Mouse (Mus musculus): ENCODE measurements at regions not wholly inside any gene's neighbourhood (a gene's known extent, or its start where the extent isn't known, plus 50 kb on each side); places are given as distances from the start of the nearest gene placed in this dataset.

DNA sequence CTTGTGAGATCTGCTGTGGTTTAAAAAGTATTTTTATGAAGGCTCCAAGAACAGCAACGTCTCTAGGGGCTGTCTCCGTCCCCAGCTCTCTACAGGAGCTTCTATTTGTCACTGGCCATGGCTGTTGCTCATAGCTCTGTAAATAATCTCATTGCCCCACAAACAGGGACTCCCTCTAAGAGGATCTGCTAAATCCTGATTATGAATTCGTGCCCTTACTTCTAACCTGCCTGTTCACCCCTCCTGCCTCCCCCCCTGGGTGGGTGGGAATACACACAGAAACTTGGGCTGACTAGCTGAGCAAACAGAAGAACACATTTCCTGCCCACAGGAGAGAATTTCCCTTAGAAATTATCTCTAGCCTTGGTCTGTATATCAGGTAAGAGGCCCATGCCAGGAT is 155.9 kb upstream of the Ncam1 start:
- DNase-seq (ENCODE audit: low spot score in 2 of 2) = no peak

- no peak for DNase-seq (ENCODE audit: low spot score in 2 of 2)
These were observed 151.6 kb upstream of the Ncam1 start for GRCm38 (mm10) chr9:49950321-49950720.

- DNase-seq (ENCODE audit: low spot score in 2 of 2) = no peak
These were observed 149.8 kb upstream of the Ncam1 start for GRCm38 (mm10) chr9:49948546-49948945.

- no peak for DNase-seq (ENCODE audit: low spot score in 2 of 2)
These were observed 148.1 kb upstream of the Ncam1 start for GRCm38 (mm10) chr9:49946857-49947256.

- no peak for DNase-seq (ENCODE audit: low spot score in 2 of 2)
These were observed 137.0 kb upstream of the Ncam1 start for GRCm38 (mm10) chr9:49935555-49936376.

DNA sequence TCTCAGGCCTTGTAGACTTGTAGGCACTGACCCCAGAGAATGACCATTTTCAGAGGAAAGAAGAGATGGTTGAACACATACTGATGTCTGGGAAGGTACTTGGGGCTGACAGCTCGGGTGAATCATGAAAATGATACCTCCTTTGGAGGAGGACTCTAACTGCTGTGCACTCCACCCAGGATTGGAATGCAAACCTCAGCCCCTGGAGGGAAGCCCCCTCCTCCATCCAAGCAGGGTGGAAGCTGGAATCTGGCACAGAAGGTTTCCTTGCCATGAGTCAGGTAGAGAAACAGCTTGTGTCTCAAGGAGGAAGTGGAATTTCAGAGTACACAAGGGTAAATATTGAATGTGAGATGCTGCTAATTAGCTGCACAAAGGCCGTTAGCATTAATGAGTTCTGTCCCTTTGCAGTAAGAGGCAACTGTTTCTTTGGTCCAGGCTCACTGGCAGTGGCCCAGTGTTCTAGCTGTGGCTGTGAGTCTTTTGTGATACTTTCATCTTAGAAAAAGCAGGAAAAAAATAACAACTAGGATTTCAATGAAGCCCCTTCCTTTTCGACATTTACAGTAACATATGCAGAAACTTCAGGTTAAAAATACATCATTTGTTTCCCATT is 129.4 kb upstream of the Ncam1 start:
- no peak for DNase-seq (ENCODE audit: low spot score in 2 of 2)

DNA sequence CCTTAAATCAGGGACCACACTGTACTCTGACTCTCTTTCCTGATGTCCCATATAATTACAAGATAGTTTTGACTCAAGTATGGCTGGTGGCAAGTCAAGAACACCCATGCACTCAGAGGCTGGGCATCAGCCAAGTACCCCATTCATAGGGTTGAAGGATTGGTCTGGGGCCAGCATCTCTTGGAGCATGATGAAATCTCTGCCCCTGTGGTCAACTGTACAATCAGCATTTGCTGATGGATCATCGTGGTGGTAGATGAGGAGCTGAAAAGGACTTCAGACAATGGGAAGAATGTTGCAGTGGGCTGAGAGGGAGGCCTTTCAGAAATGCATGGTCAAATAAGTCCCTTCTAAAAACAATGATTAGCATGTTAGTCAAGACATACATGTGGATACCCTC is 128.6 kb upstream of the Ncam1 start:
- no peak for DNase-seq (ENCODE audit: low spot score in 2 of 2)

- DNase-seq (ENCODE audit: low spot score in 2 of 2) = no peak
These were observed 127.1 kb upstream of the Ncam1 start for GRCm38 (mm10) chr9:49925796-49926195.

DNA sequence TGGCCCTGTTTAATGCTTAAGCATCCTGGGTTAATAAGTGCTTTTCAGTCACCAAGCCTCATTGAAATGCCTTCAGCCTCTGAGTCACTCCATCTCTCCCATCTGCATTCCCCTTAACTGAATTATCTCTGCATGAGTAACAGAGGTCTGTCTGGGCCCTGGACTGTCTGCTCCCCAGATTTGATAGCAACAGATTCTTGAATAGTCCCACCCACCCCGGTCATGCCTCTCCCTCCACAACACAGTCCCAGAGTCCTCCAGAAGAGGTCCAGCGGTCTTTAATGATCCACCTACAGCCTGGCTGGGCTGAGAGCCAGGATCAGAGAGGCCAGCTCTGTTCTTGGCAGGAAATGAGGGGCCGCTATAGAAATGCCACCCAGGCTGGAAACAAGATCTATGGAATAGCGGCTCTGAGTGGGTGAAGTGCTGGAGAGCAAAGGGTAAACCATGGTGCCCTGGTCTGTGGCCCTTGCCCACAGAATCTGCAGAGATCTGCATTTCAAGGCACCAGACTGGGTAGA is 125.3 kb upstream of the Ncam1 start:
- DNase-seq (ENCODE audit: low spot score in 2 of 2) = no peak

- no peak for DNase-seq (ENCODE audit: low spot score in 2 of 2)
These were observed 124.0 kb upstream of the Ncam1 start for GRCm38 (mm10) chr9:49922770-49923169.

DNA sequence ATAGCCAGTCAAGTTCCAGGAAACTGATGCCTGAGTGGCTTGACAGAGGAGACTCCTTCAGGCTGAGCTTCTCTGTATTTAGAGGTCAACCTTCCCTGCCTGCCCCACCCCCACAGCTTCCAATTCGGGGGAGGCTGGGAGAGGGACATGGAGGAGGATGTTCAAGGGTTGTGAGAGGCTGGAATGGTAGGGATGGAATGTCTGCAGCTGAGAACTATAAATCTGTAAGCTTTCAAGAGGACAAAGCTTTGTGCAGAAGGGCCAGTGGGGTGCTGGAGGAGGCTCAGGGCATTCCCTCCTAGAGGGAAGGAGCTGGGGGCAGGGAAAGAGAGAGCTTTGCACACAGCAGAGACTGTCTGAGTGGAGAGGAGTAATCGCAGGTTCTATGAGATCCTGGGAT is 123.4 kb upstream of the Ncam1 start:
- DNase-seq (ENCODE audit: low spot score in 2 of 2) = no peak

DNA sequence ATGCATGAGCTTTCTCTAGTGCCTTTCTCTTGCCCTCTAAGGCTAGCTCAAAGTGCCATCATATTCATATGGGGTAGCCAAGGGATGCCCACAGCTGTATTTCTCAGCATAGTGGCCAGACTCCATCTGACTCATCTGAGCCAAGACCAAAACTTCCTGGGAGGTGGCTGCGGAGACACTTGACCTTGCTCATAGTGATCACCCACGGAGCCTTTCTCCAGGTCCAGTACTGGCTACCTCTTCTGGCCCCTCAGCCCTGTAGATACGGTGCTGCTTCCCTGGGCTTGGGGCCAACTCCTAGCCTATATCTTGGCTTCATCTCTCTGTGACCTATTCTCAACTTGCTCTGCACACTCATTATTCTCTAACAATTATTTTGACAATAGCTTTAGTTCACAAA is 122.6 kb upstream of the Ncam1 start:
- no peak for DNase-seq (ENCODE audit: low spot score in 2 of 2)

DNA sequence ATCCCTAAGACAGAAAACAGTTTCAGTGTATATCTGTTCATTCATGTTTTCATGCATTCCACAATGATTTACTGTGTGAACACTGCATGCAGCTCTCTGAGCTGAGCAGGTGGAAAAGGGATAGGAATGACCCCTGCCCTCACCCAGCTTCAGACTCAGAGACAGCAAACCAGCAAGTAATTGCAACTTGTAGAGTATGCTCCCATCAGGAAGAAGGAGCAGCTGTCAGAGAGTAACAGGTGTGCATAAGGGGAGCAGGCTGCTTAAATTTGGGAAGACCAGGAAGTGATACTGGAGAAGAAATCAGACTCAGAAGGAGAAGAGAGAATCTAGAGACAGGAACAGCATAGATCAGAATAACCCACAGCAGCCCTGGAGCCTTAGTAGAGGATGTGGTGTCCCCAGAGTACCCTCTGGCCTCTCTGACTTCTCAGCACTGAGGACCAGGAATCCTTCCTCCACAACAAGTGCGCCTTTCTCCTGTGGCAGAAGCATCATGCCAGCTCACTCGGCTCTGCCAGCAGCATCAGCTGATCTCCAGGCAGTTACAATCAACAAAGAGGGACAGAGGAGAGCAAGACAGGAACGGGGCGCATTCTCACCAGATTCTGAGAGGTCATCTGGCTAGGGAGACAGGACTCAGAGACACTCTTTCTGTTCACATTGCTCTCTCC is 116.5 kb upstream of the Ncam1 start:
- no peak for DNase-seq (ENCODE audit: low spot score in 2 of 2)

DNA sequence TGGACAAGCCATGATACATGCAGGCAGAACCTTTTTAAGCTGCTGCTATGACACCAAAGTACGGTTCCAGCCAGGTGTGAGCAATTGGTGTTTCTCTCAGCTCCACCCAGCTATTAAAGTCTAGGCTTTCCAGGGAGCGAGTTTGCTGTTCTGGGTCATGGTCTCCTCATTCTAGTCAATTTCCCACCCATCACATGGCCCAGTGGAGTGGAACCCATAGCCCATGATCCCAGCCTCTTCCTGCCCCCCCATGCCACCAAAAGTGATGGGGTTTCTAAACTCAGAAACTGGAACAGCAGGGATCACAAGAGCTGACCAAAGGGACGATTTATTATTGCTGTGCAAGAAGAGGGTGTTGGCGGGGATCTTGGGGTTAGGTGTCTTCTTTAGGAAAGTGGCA is 115.0 kb upstream of the Ncam1 start:
- DNase-seq (ENCODE audit: low spot score in 2 of 2) = no peak

GRCm38 (mm10) chr9:49912306-49912705 is 113.6 kb upstream of the Ncam1 start:
- no peak for DNase-seq (ENCODE audit: low spot score in 2 of 2)

DNA sequence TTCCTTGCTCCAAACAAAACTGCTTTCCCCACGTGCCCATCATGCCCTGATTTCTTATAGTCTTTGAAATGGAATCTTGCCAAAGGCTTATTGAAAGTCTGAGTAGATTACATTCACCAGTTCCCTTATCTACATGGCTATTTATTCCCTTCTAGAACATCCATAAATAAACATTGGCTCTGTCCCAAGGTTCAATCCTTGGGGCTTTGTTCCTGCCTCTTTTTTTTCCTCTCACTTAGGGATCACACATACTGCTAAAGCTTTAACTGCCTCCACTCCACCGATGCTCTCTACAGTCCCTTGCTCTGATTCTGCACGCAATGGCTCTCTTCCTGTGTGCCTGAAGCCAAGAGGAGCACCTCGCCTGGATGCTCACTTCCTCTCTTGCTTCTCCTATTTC is 107.6 kb upstream of the Ncam1 start:
- no peak for DNase-seq (ENCODE audit: low spot score in 2 of 2)

DNA sequence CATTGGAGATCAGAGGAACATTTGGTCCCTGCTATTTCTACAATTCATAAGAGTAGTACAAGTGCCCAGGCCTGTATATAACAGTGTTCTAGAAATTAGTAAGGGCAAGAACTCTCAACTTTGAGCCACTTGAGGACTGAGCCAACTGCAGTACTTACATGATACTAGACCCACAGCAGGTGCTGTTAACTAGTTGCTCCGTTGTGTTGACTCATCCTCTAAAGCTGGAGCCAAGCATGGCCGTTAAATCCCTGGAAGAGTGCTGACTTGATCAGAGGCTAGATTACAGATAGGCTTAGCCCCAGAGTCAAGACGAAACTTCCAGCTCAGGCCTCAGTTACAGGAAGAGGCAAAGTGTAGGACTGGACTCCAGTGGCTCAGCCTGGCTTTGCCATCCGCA is 107.0 kb upstream of the Ncam1 start:
- no peak for DNase-seq (ENCODE audit: low spot score in 2 of 2)

DNA sequence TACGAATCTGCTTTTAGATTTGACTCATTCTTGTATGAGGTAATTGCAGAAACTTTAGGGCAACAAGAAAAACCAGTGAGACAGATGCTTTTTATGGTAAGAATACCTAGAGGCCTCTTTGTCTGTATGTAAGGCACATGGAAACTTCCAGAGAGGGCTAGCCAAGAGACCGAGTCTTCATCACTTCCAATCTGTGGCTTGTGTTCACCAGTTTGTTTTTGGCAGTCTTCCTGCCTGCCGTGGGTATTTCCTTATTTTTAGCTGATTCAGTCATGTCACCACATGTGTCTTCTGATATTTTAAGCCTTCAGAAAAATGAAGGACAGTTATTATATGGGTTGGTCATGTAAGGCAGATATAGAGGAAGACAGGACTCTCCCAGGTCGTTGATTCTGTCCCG is 100.2 kb upstream of the Ncam1 start:
- no peak for DNase-seq (ENCODE audit: low spot score in 2 of 2)

GRCm38 (mm10) chr9:49884516-49885343 is 86.0 kb upstream of the Ncam1 start:
- DNase-seq (ENCODE audit: low spot score in 2 of 2) = no peak

DNA sequence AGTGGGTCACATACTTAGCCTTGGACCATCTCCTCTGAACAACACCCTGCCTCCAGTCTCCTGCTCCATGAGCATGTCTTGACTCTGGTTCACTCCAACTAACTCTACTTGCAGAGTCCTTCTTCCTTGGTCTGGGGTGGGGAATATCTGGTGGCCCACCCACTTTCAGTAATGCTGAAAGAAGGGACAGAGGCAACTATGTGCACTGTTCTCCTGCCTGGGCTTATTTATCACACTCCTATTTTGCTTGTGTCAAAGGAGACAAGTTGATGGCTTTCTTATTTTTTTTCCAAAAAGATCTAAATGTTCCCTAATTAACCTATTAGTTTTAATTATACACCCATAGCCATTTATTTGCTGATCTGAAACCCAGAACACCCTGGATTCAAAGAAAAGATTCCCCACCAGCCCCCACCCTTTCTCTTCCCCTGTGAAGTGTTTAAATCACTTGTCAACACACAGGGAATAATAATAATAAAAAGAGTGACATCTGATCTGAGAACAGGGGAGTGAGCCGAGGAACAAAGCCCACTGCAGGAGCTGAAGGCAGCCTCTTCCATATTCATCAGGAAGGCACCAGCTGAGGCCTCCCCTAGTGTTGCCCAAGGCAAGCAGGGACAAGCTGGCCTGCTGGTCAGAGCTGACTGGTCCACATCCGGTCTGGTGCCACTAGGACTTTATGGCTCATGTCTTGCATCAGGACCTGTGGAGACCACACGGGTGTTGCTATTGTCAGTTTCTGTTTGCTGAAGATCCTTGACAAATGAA is 80.8 kb upstream of the Ncam1 start:
- no peak for DNase-seq (ENCODE audit: low spot score in 2 of 2)

DNA sequence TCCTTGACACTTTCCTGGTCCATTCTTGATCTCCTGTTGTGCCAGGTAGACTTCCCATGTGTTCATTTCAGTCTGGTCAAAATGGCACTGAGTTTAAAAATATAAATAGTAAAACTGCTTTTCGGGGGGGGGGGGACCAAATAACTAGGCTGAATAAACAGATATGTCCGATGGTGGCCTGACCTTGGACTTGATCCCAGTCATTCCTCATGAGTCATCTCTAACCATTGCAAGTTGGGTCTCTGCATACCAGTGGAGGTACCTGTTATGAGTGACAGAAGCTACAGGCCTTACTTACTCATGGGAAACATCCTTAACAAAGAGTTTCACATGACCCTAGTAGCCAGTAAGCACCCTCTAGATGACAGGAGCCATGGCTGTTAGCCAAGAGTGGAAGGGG is 76.2 kb upstream of the Ncam1 start:
- no peak for DNase-seq (ENCODE audit: low spot score in 2 of 2)
